Mouse (Mus musculus) lung, postnatal 14 days (tissue): ENCODE measurements around the gene Pah.
A peak's percentile ranks its signal among the peaks of the same experiment; 100 is the strongest.

Source experiments
- DNase-seq: peaks from one replicate; pipeline ENCODE4 v3.0.0; 2021

Pah gene

DNA sequence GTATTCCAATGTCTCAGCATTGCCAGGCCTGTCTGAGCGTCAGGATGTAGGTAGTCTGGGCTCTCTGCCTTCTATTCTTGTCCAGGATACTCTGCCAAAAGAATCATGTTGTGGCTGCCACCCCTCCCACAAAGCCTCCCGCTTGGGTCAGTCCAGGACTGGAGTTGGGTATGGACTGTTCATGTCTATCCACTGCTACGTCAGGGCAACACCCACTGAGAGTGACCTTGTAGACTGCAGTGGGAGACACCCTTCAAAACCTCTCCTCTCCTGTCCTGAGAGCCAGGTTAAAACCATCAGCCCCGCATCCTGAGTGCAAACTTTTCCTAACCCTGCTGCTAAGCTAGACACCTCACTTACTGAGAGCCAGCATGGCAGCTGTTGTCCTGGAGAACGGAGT is at the start of gene Pah:
Gene Pah, plus strand, starts transcription at position 150 of the 400 bp plus-strand sequence.
- no peak for DNase-seq

- no peak for DNase-seq
These were observed 48.0 kb upstream of the Pah start for GRCm38 (mm10) chr10:87473475-87474131.

- no peak for DNase-seq
These were observed 46.6 kb upstream of the Pah start for GRCm38 (mm10) chr10:87474971-87475370.

- no peak for DNase-seq
These were observed 43.7 kb upstream of the Pah start for GRCm38 (mm10) chr10:87477895-87478294.

- DNase-seq: no peak
These were observed 36.5 kb upstream of the Pah start for GRCm38 (mm10) chr10:87484831-87485720.

GRCm38 (mm10) chr10:87485721-87486620 is 35.6 kb upstream of the Pah start:
- no peak for DNase-seq

DNA sequence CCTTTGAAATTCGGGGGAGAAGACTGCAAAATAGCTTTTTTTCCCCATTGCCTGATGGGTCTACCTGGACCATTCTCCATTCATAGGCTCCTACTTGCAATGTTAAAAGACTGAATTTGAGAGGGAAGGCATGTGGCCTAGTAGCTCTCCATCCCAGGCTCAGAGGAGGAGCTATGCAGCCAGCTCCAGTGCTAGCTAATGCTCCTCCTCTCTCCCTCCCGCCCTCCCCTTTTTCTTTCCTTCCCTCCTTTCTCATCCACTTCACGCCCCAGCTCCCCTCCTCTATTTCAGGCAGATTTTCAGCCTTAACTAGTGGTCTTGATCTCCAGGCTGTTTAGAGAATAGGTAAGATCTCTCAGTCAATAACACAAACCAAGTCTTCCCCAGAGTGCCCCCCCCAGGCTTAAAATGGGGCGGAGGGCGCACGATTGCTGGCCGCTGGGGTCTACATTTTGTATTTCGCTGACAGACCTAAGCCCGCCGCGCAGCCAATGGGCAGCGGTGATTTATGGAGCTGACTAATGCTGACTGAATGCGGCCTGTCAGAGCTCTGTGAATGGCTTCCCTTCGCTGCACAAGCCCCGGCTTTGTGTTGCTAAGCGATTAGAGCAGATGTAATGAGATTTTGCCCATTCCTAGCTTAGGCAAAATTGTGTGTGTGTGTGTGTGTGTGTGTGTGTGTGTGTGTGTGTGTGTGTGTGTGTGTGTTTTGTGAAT is 33.0 kb upstream of the Pah start:
- no peak for DNase-seq

DNA sequence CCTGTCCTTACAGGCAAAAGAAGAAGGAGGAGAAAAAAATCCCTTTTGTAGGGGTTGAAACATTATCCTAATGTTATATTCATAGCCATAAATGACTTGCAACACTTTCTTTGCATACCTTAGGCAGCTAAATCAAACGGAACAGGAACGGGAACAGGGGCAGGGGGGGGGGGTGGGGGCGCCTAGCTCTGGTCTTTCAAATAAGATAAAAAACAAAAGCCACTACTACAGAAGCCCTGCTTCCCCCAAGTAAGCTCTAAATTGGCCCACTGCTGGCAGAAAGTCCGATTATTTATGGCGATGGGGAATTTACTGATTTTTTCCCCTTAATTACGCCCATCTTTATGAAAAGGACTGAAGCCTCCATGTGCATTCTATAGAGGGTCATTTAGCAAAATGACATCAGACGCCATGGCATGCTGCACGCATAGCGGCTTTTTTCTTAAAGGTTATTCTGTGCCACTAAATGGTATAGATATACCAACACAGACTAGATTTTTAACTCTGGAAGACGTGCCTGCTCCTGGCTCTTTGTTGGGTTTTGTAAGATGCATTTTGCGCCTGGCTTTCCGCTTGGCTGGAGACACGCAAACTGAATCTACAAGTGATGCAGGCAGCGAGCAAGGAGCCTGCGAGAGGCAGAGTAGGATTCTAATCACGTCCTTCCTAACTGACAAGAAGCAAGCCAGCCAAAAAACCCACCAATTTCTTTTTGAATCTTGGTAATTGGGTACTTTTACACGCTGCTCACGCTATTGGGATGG is 32.2 kb upstream of the Pah start:
- DNase-seq: no peak

DNA sequence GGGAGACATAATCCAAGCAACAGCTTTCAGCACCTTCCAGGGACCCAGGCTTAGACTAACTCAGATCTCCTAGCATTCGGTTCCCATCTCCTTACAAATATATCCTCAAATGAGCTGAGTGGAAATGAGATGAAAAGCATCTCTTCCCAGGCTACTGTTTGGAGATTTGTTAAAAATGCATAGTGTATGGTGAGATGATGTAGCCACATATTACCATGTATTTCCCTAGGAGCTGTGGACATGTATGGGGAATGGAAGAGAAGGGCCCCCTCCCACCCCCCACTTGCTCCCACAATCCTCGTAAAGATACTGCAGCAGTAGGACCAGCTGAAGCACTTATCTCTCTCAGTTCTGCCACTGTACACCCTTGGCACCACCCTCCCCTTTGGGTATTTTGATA is 31.3 kb upstream of the Pah start:
- no peak for DNase-seq

DNA sequence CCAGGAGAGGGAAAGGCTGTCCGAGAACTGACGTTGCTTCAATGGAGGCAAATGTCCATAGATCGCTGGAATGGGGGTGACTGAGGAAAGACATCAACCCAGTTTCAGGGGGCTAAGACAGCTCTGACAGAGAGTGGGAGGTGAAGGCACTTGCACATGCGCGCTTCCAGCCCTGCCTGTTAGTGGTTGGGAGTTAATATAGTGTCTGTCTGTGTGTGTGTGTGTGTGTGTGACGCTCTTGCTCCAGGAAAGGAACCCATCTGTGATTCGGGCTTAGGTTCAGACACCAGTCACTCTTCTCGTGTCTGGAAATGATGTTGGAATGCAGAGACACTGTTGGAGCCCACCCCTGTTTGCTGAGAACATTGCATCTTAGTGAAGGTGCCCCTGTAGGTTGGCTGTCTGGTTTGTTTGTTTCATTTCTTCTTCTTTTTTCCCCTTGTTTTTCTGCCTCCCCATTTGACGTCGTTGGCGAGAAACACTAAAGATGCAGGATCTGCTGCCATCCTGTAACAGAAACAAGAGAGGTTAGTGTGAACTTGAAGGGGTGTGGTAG is 30.0 kb upstream of the Pah start:
- no peak for DNase-seq

DNA sequence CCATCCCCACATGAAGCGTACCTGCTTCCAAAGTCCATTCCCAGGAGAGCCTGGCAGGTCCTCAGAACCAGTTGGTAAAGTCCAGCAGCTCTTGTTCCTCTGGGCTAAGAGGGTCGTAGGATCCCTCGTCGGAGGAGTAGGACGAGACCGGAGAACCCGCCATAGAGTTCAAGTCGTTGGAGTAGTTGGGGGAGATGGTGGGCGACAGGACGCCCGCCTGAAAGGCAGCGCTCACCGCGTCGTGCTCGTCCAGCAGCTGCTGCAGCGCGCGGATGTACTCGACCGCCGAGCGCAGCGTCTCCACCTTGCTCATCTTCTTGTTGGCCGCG is 29.3 kb upstream of the Pah start:
- DNase-seq: no peak

DNA sequence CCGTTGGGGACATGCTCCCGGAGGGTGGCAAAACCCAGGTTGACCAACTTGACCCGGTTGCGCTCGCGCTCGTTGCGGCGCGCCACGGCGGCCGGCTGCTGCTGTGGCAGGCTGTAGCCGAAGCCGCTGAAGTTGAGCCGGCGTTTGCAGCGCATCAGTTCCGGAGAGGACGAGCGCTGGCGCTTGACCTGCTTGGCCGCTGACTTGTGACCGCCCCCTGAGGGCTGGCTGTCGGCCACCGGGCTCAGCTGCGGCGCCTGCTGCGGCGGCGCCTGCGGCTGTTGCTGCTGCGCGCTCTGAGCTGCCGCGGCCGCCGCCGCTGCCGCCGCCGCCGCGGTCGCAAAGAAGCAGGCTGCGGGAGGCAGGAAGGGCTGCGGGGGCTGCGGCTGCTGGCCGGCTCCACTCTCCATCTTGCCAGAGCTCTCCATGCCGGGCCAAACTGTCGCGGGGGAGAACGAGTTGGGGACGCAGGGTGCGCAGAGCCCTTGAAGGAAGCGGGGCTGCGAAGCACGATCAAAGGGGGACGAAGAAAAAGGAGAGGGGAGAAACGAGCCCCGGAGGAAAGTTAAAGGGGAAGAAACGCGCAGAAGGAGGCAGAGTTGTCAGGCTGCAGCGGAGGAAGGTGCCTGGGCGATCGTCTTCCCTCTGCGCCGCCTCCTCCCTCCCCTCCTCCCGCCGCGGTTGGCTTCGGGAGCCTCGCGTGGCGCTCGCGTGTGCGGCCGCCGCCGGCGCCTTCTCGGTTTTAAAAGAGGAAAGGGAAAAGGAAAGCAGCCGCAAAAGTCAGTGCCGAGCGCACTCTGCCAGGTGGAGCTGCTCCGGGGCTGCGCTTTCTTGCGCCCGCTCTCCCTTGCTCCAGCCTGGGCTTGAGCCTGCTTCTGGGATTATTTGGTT is 28.7 kb upstream of the Pah start:
- DNase-seq: peak; percentile 34

GRCm38 (mm10) chr10:87493576-87493975 is 28.0 kb upstream of the Pah start, which contains the start of gene Ascl1:
Ascl1 (minus strand) TSS chr10:87493660.
- DNase-seq: no peak

- DNase-seq: no peak
These were observed 27.4 kb upstream of the Pah start for GRCm38 (mm10) chr10:87494176-87494575.

- DNase-seq: peak; percentile 3
These were observed 27.0 kb upstream of the Pah start for GRCm38 (mm10) chr10:87494596-87494995.

DNA sequence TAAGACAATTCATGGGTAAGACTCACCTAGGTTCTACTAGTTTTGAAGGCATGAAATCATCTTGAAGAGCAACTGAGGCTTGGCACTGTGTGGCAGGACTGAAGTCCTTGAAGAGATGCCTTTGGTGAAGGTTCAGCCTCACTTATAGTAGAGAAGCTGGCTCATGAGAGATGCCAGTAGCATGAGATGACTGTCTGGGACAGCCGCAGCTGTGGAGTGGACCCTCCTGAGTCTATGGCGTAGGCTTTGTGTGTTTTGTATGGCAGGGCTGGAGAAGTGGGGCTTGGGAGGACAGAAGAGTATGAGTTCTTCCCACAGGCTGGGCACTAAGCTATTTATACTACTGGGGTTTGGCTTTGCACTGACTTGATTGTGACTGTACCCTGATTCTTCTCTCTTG is 24.5 kb upstream of the Pah start:
- DNase-seq: no peak

DNA sequence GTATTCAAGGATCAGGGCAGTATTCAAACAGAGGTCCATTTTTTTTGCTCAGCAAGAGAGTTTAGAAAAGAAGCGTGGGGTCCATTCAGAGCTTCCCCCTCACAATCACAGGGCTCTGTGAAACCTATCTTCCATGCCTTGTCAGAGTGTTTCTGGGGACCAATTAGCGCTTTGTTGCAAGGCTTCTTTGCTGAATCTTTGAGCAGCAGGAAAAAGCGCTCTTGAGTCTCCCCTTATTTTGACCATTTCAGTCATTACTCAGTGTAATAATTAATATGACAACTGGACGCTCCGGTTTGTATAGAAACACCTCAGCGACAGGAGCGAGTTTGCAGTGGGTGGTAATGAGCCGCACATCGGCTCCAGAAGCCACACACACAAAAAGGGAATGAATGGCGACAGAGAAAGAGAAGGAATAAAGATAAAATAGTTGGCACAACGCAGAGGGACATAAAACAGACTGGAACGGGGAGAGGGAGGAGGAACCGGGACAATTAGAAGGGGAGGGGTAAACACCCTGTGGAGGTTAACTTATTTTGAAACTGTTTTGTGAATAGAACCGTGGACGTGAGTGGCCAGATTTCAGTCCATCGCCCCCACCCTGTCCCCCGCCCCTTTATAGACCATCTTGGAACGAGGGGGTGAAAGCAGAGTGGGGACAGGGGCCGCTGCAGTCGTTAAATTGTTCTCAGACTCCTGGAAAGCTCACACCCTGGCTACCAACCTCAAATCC is 20.5 kb upstream of the Pah start:
- DNase-seq: no peak

DNA sequence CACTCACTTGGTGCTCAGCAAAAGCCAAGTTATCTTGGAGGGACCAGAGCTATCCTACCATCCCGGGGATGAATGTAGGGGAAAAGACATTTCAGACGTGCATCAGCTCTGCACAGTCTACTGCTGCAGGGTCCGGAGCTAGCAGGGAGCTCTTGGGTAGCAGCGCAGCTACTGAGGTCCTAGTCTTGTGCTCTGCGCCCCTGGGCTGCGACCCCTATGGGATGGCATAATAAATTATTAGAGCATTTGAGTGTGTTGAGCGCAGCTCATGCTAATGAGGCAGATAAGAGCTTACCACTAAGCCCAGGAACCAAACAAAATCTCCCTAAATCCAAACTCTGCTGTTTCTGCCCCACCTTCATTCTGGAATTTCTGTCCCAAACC is 19.9 kb upstream of the Pah start:
- DNase-seq: no peak

DNA sequence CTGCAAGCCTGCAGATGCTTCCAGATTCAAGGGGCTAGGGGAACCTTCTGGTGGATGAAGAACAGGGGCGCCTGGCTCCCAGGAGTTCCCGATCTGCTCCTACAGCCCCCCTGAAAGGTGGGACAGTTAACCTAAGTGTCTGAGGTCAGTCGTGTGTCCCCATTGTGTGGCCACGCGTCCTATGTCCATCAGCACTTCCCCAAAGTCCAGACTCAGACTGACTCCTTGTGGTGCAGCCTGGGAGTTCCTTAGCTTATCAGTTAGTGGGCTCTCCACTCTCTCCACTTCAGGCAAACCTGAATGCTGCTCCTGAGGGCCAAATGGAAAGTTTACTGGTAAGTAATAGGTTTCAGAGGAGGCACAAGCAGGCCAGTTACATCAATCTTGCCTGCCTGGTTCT is 19.3 kb upstream of the Pah start:
- no peak for DNase-seq

GRCm38 (mm10) chr10:87503946-87504345 is 17.6 kb upstream of the Pah start:
- peak; percentile 62 for DNase-seq
